Mouse (Mus musculus) olfactory bulb, adult 2 months (tissue): ENCODE data around the gene Slc25a22.

Experiments
- CTCF ChIP-seq: fragments of 200-500 bp; IDR thresholded peaks from 2 replicates; pipeline ENCODE4 v1.5.1; 2012; ENCODE audit warnings: low read depth, mild to moderate bottlenecking, low read length, moderate library complexity; ENCODE audit not compliant: insufficient read depth
- POLR2A ChIP-seq: fragments of 200-500 bp; IDR thresholded peaks from 2 replicates; pipeline ENCODE4 v1.6.1; 2012; ENCODE audit warnings: mild to moderate bottlenecking, low read depth, low read length, moderate library complexity; ENCODE audit not compliant: insufficient read depth

DNA sequence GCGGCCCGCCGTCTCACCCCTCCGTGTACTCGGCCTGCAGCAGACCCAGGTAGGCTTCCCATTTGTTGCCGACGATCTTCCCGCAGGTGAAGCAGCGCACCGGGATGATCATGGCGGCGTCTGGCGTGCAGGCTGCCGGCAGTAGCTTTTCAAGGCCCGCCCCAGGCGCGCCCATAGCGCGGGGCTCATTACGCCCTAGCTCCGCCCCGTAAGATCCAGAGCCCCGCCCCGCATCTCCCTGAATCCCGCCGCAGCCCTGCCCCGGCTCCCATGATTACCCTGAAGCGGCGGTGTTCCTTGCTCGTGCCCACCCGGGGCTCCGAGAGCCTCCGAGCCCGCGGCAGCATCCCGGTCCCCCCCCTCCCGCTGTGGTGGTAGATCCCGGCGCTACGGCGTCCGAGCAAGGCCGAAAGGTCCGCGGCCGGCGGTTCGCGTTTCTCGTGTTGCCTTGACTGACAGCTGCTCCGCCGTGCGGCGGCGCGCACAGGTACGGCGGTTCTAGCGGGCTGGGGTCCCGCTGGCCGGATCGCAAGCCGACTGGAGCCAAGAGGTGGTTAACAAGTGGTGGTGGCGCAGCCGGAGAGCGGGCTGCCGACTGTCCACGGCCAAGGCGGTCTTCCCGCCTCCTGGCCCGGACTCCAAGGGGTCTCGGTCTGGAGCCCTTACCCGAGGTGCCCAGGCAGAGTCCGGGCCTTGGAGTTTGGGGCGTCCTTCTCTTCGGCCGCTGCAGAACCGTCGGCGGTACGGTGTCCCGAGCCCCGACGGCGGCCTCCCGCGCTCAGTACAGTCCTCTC lies 37.5 kb upstream of the Slc25a22 start, which contains the start of the genes Polr2l and Tspan4:
- TF ChIP-seq CTCF (0 out of 2 replicates have a peak, but pooled peaks have one; percentile 8), POLR2A (peak; percentile 77)
